ENCODE assay signal across 11 mouse cellular contexts in the genomic region with DNA sequence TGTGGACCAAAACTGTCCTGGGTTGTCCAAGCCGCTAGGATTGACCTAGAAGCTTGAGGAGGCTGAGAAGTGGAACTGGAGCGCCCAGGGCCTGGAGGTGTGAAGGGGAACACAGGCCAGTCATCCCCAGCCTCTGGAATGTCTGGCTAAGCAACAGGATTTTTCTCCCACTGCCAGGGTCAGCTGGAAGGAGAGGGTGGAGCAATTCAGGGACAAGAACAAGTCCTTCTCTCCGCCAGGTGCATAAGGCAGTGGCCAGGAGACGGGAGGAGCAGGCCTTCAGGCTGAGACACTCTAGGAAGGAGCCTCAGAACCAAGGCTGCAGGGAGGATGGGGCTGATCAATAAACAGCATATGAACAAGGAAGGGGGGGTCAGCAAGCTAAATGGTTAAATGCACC. TPM values are rescaled to one million over a fixed set of nuclear protein-coding genes. Genes with fewer than 3 reads are reported as not detected.
DNase-seq lines count a peak whose midpoint lies in the region; ATAC-seq and TF ChIP-seq lines count a peak whose summit lies in the region.
"Had no signal": no experiment of that assay in that cellular context is flagged by ENCODE, and none has a peak within 500 bp of the region (broad histone marks: within the 10 kb centered on the region; RNA-seq: fewer than 3 reads in every experiment).

No protein-coding gene starts in this region.

- TF ChIP-seq CTCF in intestine, postnatal 0 days (IDR thresholded peaks at IDR 0.05; ENCODE audit: low read depth) = no peak
- no peak for TF ChIP-seq CTCF in hindbrain, postnatal 0 days (IDR thresholded peaks at IDR 0.05; ENCODE audit: low read depth)

- H3K4me3 ChIP-seq in intestine, embryonic 15.5 days (replicated peaks) = no peak overlapping the region
- no peak overlapping the region for H3K4me3 ChIP-seq in intestine, postnatal 0 days (ENCODE audit: low read depth, low read length)
- H3K4me3 ChIP-seq in neural tube, embryonic 12.5 days = no peak overlapping the region
- no peak overlapping the region for H3K4me3 ChIP-seq in hindbrain, postnatal 0 days (ENCODE audit: low read length)
- no peak overlapping the region for H3K4me3 ChIP-seq in neural tube, embryonic 14.5 days (ENCODE audit: low read depth, low read length)
- H3K4me3 ChIP-seq: embryonic facial prominence, embryonic 15.5 days had no signal

- no peaks in the 10 kb centered on the region for H3K27me3 ChIP-seq in intestine, embryonic 15.5 days (replicated peaks)
- H3K27me3 ChIP-seq in intestine, postnatal 0 days (replicated peaks; ENCODE audit: control insufficient read depth, insufficient read depth, low read length) = no peaks in the 10 kb centered on the region
- H3K27me3 ChIP-seq in neural tube, embryonic 12.5 days (replicated peaks) = no peaks in the 10 kb centered on the region
- H3K27me3 ChIP-seq in hindbrain, postnatal 0 days (ENCODE audit: insufficient read depth, low read length) = no peaks in the 10 kb centered on the region
- H3K27me3 ChIP-seq in neural tube, embryonic 14.5 days (ENCODE audit: control insufficient read depth, insufficient read depth, low read length) = no peaks in the 10 kb centered on the region
- H3K27me3 ChIP-seq: embryonic facial prominence, embryonic 15.5 days had no signal

- H3K27ac ChIP-seq in intestine, embryonic 15.5 days = no peak overlapping the region
- H3K27ac ChIP-seq in intestine, postnatal 0 days (ENCODE audit: low read depth, low read length) = no peak overlapping the region
- no peak overlapping the region for H3K27ac ChIP-seq in neural tube, embryonic 12.5 days
- no peak overlapping the region for H3K27ac ChIP-seq in hindbrain, postnatal 0 days
- H3K27ac ChIP-seq in neural tube, embryonic 14.5 days (ENCODE audit: low read depth, low read length) = no peak overlapping the region
- H3K27ac ChIP-seq: embryonic facial prominence, embryonic 15.5 days had no signal

- no peaks in the 10 kb centered on the region for H3K36me3 ChIP-seq in intestine, embryonic 15.5 days
- H3K36me3 ChIP-seq in intestine, postnatal 0 days (ENCODE audit: control insufficient read depth, insufficient read depth) = no peaks in the 10 kb centered on the region
- no peaks in the 10 kb centered on the region for H3K36me3 ChIP-seq in neural tube, embryonic 12.5 days
- H3K36me3 ChIP-seq in hindbrain, postnatal 0 days (ENCODE audit: insufficient read depth, low read length) = no peaks in the 10 kb centered on the region
- no peaks in the 10 kb centered on the region for H3K36me3 ChIP-seq in neural tube, embryonic 14.5 days (ENCODE audit: control insufficient read depth, insufficient read depth, low read length)
- H3K36me3 ChIP-seq: embryonic facial prominence, embryonic 15.5 days had no signal

- H3K9me3 ChIP-seq in intestine, embryonic 15.5 days = no peaks in the 10 kb centered on the region
- no peaks in the 10 kb centered on the region for H3K9me3 ChIP-seq in intestine, postnatal 0 days (ENCODE audit: control insufficient read depth)
- H3K9me3 ChIP-seq in neural tube, embryonic 12.5 days = no peaks in the 10 kb centered on the region
- H3K9me3 ChIP-seq in hindbrain, postnatal 0 days (ENCODE audit: low read length) = no peaks in the 10 kb centered on the region
- no peaks in the 10 kb centered on the region for H3K9me3 ChIP-seq in neural tube, embryonic 14.5 days (ENCODE audit: control insufficient read depth, low read length)
- H3K9me3 ChIP-seq: embryonic facial prominence, embryonic 15.5 days had no signal

- WGBS in intestine, embryonic 15.5 days = 76% methylated on average over 4 of the region's 4 CpGs
- 73% methylated on average over 4 of the region's 4 CpGs for WGBS in intestine, postnatal 0 days
- WGBS in neural tube, embryonic 12.5 days = 72% methylated on average over 4 of the region's 4 CpGs
- 58% methylated on average over 4 of the region's 4 CpGs for WGBS in hindbrain, postnatal 0 days
- WGBS in neural tube, embryonic 14.5 days = 71% methylated on average over 4 of the region's 4 CpGs

- H3K4me2 ChIP-seq in intestine, embryonic 15.5 days (replicated peaks) = 0 out of 2 replicates have a peak overlapping the region, but pooled peaks have one; percentile 4
- no peak overlapping the region for H3K4me2 ChIP-seq in intestine, postnatal 0 days (replicated peaks; ENCODE audit: low read depth)
- peak overlapping the region; percentile 87 for H3K4me2 ChIP-seq in neural tube, embryonic 12.5 days (replicated peaks)
- H3K4me2 ChIP-seq in hindbrain, postnatal 0 days (ENCODE audit: low read depth, low read length) = peak overlapping the region; percentile 79
- H3K4me2 ChIP-seq in neural tube, embryonic 14.5 days (ENCODE audit: low read depth, low read length) = peak overlapping the region; percentile 56
- H3K4me2 ChIP-seq: embryonic facial prominence, embryonic 15.5 days had no signal

- no peak for ATAC-seq in intestine, embryonic 15.5 days
- no peak for ATAC-seq in intestine, postnatal 0 days
- ATAC-seq in neural tube, embryonic 12.5 days (ENCODE audit: low FRiP score, low read depth) = no peak
- ATAC-seq in hindbrain, postnatal 0 days = no peak
- no peak for ATAC-seq in neural tube, embryonic 14.5 days (ENCODE audit: low read depth)

- DNase-seq in neural tube, embryonic 10.5 days (ENCODE audit: extremely low spot score, low spot score) = no peak
- no peak for DNase-seq in hindbrain, postnatal 0 days (ENCODE audit: low spot score)
- DNase-seq in layer of hippocampus, postnatal 36 days = no peak
- no peak for DNase-seq in MN1 (ENCODE audit: low spot score)
- DNase-seq: cerebellum, adult 9-11 months; gastrocnemius, postnatal 14 days had no signal

- peaks cover 53% of the 10 kb centered on the region for H3K4me1 ChIP-seq in intestine, embryonic 15.5 days (replicated peaks)
- peaks cover 20% of the 10 kb centered on the region; the same call in 1 of the 2 replicates for H3K4me1 ChIP-seq in intestine, postnatal 0 days (replicated peaks; ENCODE audit: control insufficient read depth, insufficient read depth, low read length)
- H3K4me1 ChIP-seq in neural tube, embryonic 12.5 days = peaks cover 61% of the 10 kb centered on the region
- peaks cover 52% of the 10 kb centered on the region for H3K4me1 ChIP-seq in hindbrain, postnatal 0 days (ENCODE audit: insufficient read depth, low read length)
- peaks cover 51% of the 10 kb centered on the region for H3K4me1 ChIP-seq in neural tube, embryonic 14.5 days (ENCODE audit: control insufficient read depth, insufficient read depth, low read length)

- H3K9ac ChIP-seq in intestine, embryonic 15.5 days = no peak overlapping the region
- H3K9ac ChIP-seq in intestine, postnatal 0 days (ENCODE audit: low read depth, low read length) = no peak overlapping the region
- H3K9ac ChIP-seq in neural tube, embryonic 12.5 days = no peak overlapping the region
- no peak overlapping the region for H3K9ac ChIP-seq in hindbrain, postnatal 0 days (replicated peaks; ENCODE audit: low read length)
- 0 out of 2 replicates have a peak overlapping the region, but pooled peaks have one; percentile 17 for H3K9ac ChIP-seq in neural tube, embryonic 14.5 days (replicated peaks; ENCODE audit: low read depth, low read length)
- H3K9ac ChIP-seq: embryonic facial prominence, embryonic 15.5 days had no signal

RNA-seq across cellular contexts. Expression of a gene that starts 3.2 kb away (rescaled TPM):
- 8.5 and 9.0 TPM in 2 replicates for polyA plus RNA-seq in intestine, embryonic 15.5 days (2015; fragmentation: Nextera tagmentation; extraction: Ambion mirVana)
- 4.2 and 4.4 TPM in 2 replicates for polyA plus RNA-seq in intestine, postnatal 0 days (2015; fragmentation: Nextera tagmentation; extraction: Ambion mirVana)
- polyA plus RNA-seq in neural tube, embryonic 12.5 days (2016; fragmentation: Nextera tagmentation; extraction: Ambion mirVana) = 16.3 and 18.4 TPM in 2 replicates
- 106 and 113 TPM in 2 replicates for total RNA-seq in hindbrain, postnatal 0 days (2014; rRNA removed)
- polyA plus RNA-seq in hindbrain, postnatal 0 days (2015; fragmentation: Nextera tagmentation; extraction: Ambion mirVana) = 13.5 and 13.7 TPM in 2 replicates
- 9.9 and 11.5 TPM in 2 replicates for polyA plus RNA-seq in neural tube, embryonic 14.5 days (2014; fragmentation: Nextera tagmentation; extraction: Ambion mirVana)
- total RNA-seq in layer of hippocampus, postnatal 36 days (2021) = 100 to 1,000 TPM; 131 to 145 TPM

RNA-seq across cellular contexts. Expression of a gene that starts 54.9 kb away (rescaled TPM):
- 810 and 875 TPM in 2 replicates for polyA plus RNA-seq in intestine, embryonic 15.5 days (2015; fragmentation: Nextera tagmentation; extraction: Ambion mirVana)
- polyA plus RNA-seq in intestine, postnatal 0 days (2015; fragmentation: Nextera tagmentation; extraction: Ambion mirVana) = 531 and 541 TPM in 2 replicates
- 536 and 541 TPM in 2 replicates for polyA plus RNA-seq in neural tube, embryonic 12.5 days (2016; fragmentation: Nextera tagmentation; extraction: Ambion mirVana)
- total RNA-seq in hindbrain, postnatal 0 days (2014; rRNA removed) = 526 and 754 TPM in 2 replicates
- polyA plus RNA-seq in hindbrain, postnatal 0 days (2015; fragmentation: Nextera tagmentation; extraction: Ambion mirVana) = 456 and 459 TPM in 2 replicates
- polyA plus RNA-seq in neural tube, embryonic 14.5 days (2014; fragmentation: Nextera tagmentation; extraction: Ambion mirVana) = 408 and 464 TPM in 2 replicates
- total RNA-seq in layer of hippocampus, postnatal 36 days (2021) = 100 to 1,000 TPM; 250 to 259 TPM
